Mouse (Mus musculus): ENCODE measurements around the gene Isg20l2. TPM values are rescaled to one million over a fixed set of nuclear protein-coding genes. Genes with fewer than 3 reads are reported as not detected.
A peak's percentile ranks its signal among the peaks of the same experiment; 100 is the strongest.

Isg20l2 gene
- polyA plus RNA-seq, 1 experiment from 2014 or later = 87.7 TPM

- no peaks in the 10 kb centered on the region for H3K9me3 ChIP-seq
- 9% methylated on average over 12 of the region's 12 CpGs for whole genome bisulfite sequencing
- peak; percentile 90 for DNase-seq (ENCODE audit: extremely low spot score, low spot score)
- H3K4me1 ChIP-seq = peaks cover 81% of the 10 kb centered on the region
- peak overlapping the region; percentile 97 for H3K27ac ChIP-seq
- H3K27me3 ChIP-seq (ENCODE audit: poor library complexity, severe bottlenecking) = peaks cover 15% of the 10 kb centered on the region; the same call in 1 of the 2 replicates
- peak overlapping the region; percentile 93 for H3K4me3 ChIP-seq
- H3K36me3 ChIP-seq (replicated peaks) = peaks cover 64% of the 10 kb centered on the region
Measured at GRCm38 (mm10) chr3:87974381-87974987, 44.4 kb downstream of the Isg20l2 start.

- DNase-seq (ENCODE audit: extremely low spot score, low spot score) = no peak
- no peaks in the 10 kb centered on the region for H3K9me3 ChIP-seq
- peaks cover 81% of the 10 kb centered on the region for H3K4me1 ChIP-seq
- H3K4me3 ChIP-seq = no peak overlapping the region
- WGBS = 85% methylated on average over 5 of the region's 5 CpGs
- H3K27ac ChIP-seq = peak overlapping the region; percentile 89; the same call in 1 of the 2 replicates
- H3K27me3 ChIP-seq (ENCODE audit: poor library complexity, severe bottlenecking) = 0 out of 2 replicates have a peak, but pooled peaks cover 5% of the 10 kb centered on the region
- peaks cover 63% of the 10 kb centered on the region for H3K36me3 ChIP-seq (replicated peaks)
Measured at GRCm38 (mm10) chr3:87979493-87979892, 49.4 kb downstream of the Isg20l2 start.

GRCm38 (mm10) chr3:87980085-87980484 is 50.0 kb downstream of the Isg20l2 start:
- Histone ChIP-seq H3K36me3 (replicated peaks) (peaks cover 58% of the 10 kb centered on the region), H3K27me3 (ENCODE audit: poor library complexity, severe bottlenecking) (0 out of 2 replicates have a peak, but pooled peaks cover 5% of the 10 kb centered on the region), H3K27ac (peak overlapping the region; percentile 89), H3K4me1 (peaks cover 81% of the 10 kb centered on the region), H3K9me3 (no peaks in the 10 kb centered on the region), H3K4me3 (no peak overlapping the region)
- no peak for DNase-seq (ENCODE audit: extremely low spot score, low spot score)
- 66% methylated on average over 3 of the region's 3 CpGs for WGBS

- Histone ChIP-seq H3K9me3 (no peaks in the 10 kb centered on the region), H3K27me3 (ENCODE audit: poor library complexity, severe bottlenecking) (peaks cover 6% of the 10 kb centered on the region; the same call in 1 of the 2 replicates), H3K27ac (peak overlapping the region; percentile 89), H3K4me3 (no peak overlapping the region), H3K36me3 (replicated peaks) (peaks cover 51% of the 10 kb centered on the region), H3K4me1 (peaks cover 81% of the 10 kb centered on the region)
- DNase-seq (ENCODE audit: extremely low spot score, low spot score) = no peak
- 59% methylated on average over 5 of the region's 5 CpGs for WGBS
Measured at GRCm38 (mm10) chr3:87980728-87981127, 50.6 kb downstream of the Isg20l2 start.

- Histone ChIP-seq H3K27ac (peak overlapping the region; percentile 89), H3K27me3 (ENCODE audit: poor library complexity, severe bottlenecking) (peaks cover 12% of the 10 kb centered on the region; the same call in 1 of the 2 replicates), H3K9me3 (no peaks in the 10 kb centered on the region), H3K36me3 (replicated peaks) (peaks cover 46% of the 10 kb centered on the region), H3K4me1 (peaks cover 85% of the 10 kb centered on the region), H3K4me3 (no peak overlapping the region)
- 91% methylated on average over 6 of the region's 6 CpGs for WGBS
- DNase-seq (ENCODE audit: extremely low spot score, low spot score) = no peak
Measured at GRCm38 (mm10) chr3:87981214-87981760, 51.2 kb downstream of the Isg20l2 start.

- DNase-seq (ENCODE audit: extremely low spot score, low spot score) = no peak
- Histone ChIP-seq H3K4me1 (peaks cover 94% of the 10 kb centered on the region), H3K4me3 (peak overlapping the region; percentile 41)
Measured at GRCm38 (mm10) chr3:87981894-87982835, 52.1 kb downstream of the Isg20l2 start.

GRCm38 (mm10) chr3:87982836-87983601 is 52.9 kb downstream of the Isg20l2 start:
- peaks cover 100% of the 10 kb centered on the region for H3K4me1 ChIP-seq
- H3K27me3 ChIP-seq (ENCODE audit: poor library complexity, severe bottlenecking) = peaks cover 16% of the 10 kb centered on the region
- DNase-seq (ENCODE audit: extremely low spot score, low spot score) = peak; percentile 71
- H3K4me3 ChIP-seq = peak overlapping the region; percentile 41
- peaks cover 28% of the 10 kb centered on the region for H3K36me3 ChIP-seq (replicated peaks)
- peak overlapping the region; percentile 89 for H3K27ac ChIP-seq
- H3K9me3 ChIP-seq = no peaks in the 10 kb centered on the region
- WGBS = 2% methylated on average over 13 of the region's 13 CpGs

More at GRCm38 (mm10) chr3:87981894-87982835, 52.1 kb downstream of the Isg20l2 start:
- peaks cover 37% of the 10 kb centered on the region for H3K36me3 ChIP-seq (replicated peaks)
- peak overlapping the region; percentile 89 for H3K27ac ChIP-seq
- WGBS = 35% methylated on average over 12 of the region's 12 CpGs
- peaks cover 15% of the 10 kb centered on the region; the same call in 1 of the 2 replicates for H3K27me3 ChIP-seq (ENCODE audit: poor library complexity, severe bottlenecking)
- no peaks in the 10 kb centered on the region for H3K9me3 ChIP-seq

- Histone ChIP-seq H3K27me3 (ENCODE audit: poor library complexity, severe bottlenecking) (peaks cover 22% of the 10 kb centered on the region), H3K9me3 (no peaks in the 10 kb centered on the region), H3K27ac (peak overlapping the region; percentile 89), H3K36me3 (replicated peaks) (peaks cover 22% of the 10 kb centered on the region), H3K4me1 (peaks cover 100% of the 10 kb centered on the region), H3K4me3 (peak overlapping the region; percentile 41)
- no peak for DNase-seq (ENCODE audit: extremely low spot score, low spot score)
- 48% methylated on average over 6 of the region's 6 CpGs for WGBS
Measured at GRCm38 (mm10) chr3:87983627-87984026, 53.5 kb downstream of the Isg20l2 start.

- peak overlapping the region; percentile 89 for H3K27ac ChIP-seq
- peaks cover 17% of the 10 kb centered on the region for H3K36me3 ChIP-seq (replicated peaks)
Measured at GRCm38 (mm10) chr3:87984094-87984493, 54.0 kb downstream of the Isg20l2 start.

GRCm38 (mm10) chr3:87985505-87986320 is 55.6 kb downstream of the Isg20l2 start:
- 0 out of 2 replicates have a peak, but pooled peaks cover 1% of the 10 kb centered on the region for H3K36me3 ChIP-seq (replicated peaks)
- H3K4me3 ChIP-seq = peak overlapping the region; percentile 51
- H3K4me1 ChIP-seq = peaks cover 91% of the 10 kb centered on the region
- WGBS = 52% methylated on average over 12 of the region's 12 CpGs
- H3K27ac ChIP-seq = peak overlapping the region; percentile 79
- no peak for DNase-seq (ENCODE audit: extremely low spot score, low spot score)
- no peaks in the 10 kb centered on the region for H3K9me3 ChIP-seq
- H3K27me3 ChIP-seq (ENCODE audit: poor library complexity, severe bottlenecking) = peaks cover 43% of the 10 kb centered on the region

More at GRCm38 (mm10) chr3:87984094-87984493, 54.0 kb downstream of the Isg20l2 start:
- peak overlapping the region; percentile 41; the same call in 1 of the 2 replicates for H3K4me3 ChIP-seq
- 64% methylated on average over 3 of the region's 3 CpGs for WGBS
- peaks cover 97% of the 10 kb centered on the region for H3K4me1 ChIP-seq
- peaks cover 27% of the 10 kb centered on the region for H3K27me3 ChIP-seq (ENCODE audit: poor library complexity, severe bottlenecking)
- no peaks in the 10 kb centered on the region for H3K9me3 ChIP-seq
- no peak for DNase-seq (ENCODE audit: extremely low spot score, low spot score)

GRCm38 (mm10) chr3:87986868-87987267 is 56.8 kb downstream of the Isg20l2 start:
- H3K27ac ChIP-seq = peak overlapping the region; percentile 79
- no peaks in the 10 kb centered on the region for H3K9me3 ChIP-seq
- WGBS = under 1% methylated on average over 17 of the region's 17 CpGs
- no peaks in the 10 kb centered on the region for H3K36me3 ChIP-seq (replicated peaks)
- peak overlapping the region; percentile 51 for H3K4me3 ChIP-seq
- peak; percentile 99 for DNase-seq (ENCODE audit: extremely low spot score, low spot score)
- peaks cover 54% of the 10 kb centered on the region for H3K27me3 ChIP-seq (ENCODE audit: poor library complexity, severe bottlenecking)
- peaks cover 81% of the 10 kb centered on the region for H3K4me1 ChIP-seq
